Mouse (Mus musculus) kidney, postnatal 36 days (tissue): ENCODE measurements around the gene Ndufs2.

Source experiments
- DNase-seq, 2 experiments: peaks; one replicate each; pipeline ENCODE4 v3.0.0; 2021 to 2022; ENCODE audit warnings: mixed read lengths in 2 of 2

The Ndufs2 gene

GRCm38 (mm10) chr1:171250680-171251593, at the start of gene Ndufs2:
Gene Ndufs2 (minus strand): TSS chr1:171251388.
- DNase-seq = no peak

- no peak for DNase-seq
Measured at GRCm38 (mm10) chr1:171298226-171298625, 47.0 kb upstream of the Ndufs2 start.

GRCm38 (mm10) chr1:171295063-171295402, 43.8 kb upstream of the Ndufs2 start:
- no peak for DNase-seq

GRCm38 (mm10) chr1:171294298-171295062, 43.3 kb upstream of the Ndufs2 start, which contains the start of gene Ufc1:
Gene Ufc1 (minus strand): TSS chr1:171295024.
- DNase-seq = peak; percentile 87 to 91

- no peak for DNase-seq
Measured at GRCm38 (mm10) chr1:171293906-171294297, 42.7 kb upstream of the Ndufs2 start.

GRCm38 (mm10) chr1:171293351-171293750, 42.2 kb upstream of the Ndufs2 start:
- no peak for DNase-seq

- no peak for DNase-seq
Measured at GRCm38 (mm10) chr1:171288328-171288727, 37.1 kb upstream of the Ndufs2 start.

GRCm38 (mm10) chr1:171287136-171288081, 36.2 kb upstream of the Ndufs2 start, which contains the start of gene Usp21:
Gene Usp21 (minus strand): TSS chr1:171287991.
- peak; percentile 96 to 97 for DNase-seq

- no peak for DNase-seq
Measured at GRCm38 (mm10) chr1:171286517-171286916, 35.3 kb upstream of the Ndufs2 start.

GRCm38 (mm10) chr1:171285096-171285892, 34.1 kb upstream of the Ndufs2 start:
- no peak for DNase-seq

- DNase-seq = no peak
Measured at GRCm38 (mm10) chr1:171284491-171284890, 33.3 kb upstream of the Ndufs2 start.

GRCm38 (mm10) chr1:171283188-171284160, 32.3 kb upstream of the Ndufs2 start:
- DNase-seq = no peak

GRCm38 (mm10) chr1:171282086-171282805, 31.1 kb upstream of the Ndufs2 start:
- DNase-seq = no peak

- peak; percentile 85 to 91 for DNase-seq
Measured at GRCm38 (mm10) chr1:171281528-171281923, 30.3 kb upstream of the Ndufs2 start.

GRCm38 (mm10) chr1:171280916-171281527, 29.8 kb upstream of the Ndufs2 start, which contains the start of gene Ppox:
Gene Ppox (minus strand): TSS chr1:171281186.
- peak; percentile 90 to 98 for DNase-seq

GRCm38 (mm10) chr1:171280250-171280915, 29.2 kb upstream of the Ndufs2 start:
- peak; percentile 54 to 64 for DNase-seq

- DNase-seq = no peak
Measured at GRCm38 (mm10) chr1:171279721-171280120, 28.5 kb upstream of the Ndufs2 start.

- DNase-seq = no peak
Measured at GRCm38 (mm10) chr1:171279012-171279705, 28.0 kb upstream of the Ndufs2 start.
